Mouse (Mus musculus) urinary bladder, adult 18-20 months (tissue): ENCODE results near the gene Arl6.

Source experiments
- DNase-seq, 2 experiments: peaks; one replicate each; pipeline ENCODE4 v3.0.0; 2022; ENCODE audit warnings: low spot score in 2 of 2, mixed read lengths in 2 of 2

The Arl6 gene

GRCm38 (mm10) chr16:59639102-59639691 lies at the start of gene Arl6:
TSS of gene Arl6 (minus strand) at chr16:59639391.
- DNase-seq = peak; percentile 88 to 90

GRCm38 (mm10) chr16:59685135-59685534 lies 45.9 kb upstream of the Arl6 start:
- DNase-seq = no peak

- DNase-seq = peak; percentile 15 to 16
Measured at GRCm38 (mm10) chr16:59683434-59683833, 44.2 kb upstream of the Arl6 start.

GRCm38 (mm10) chr16:59682216-59682891 lies 43.2 kb upstream of the Arl6 start:
- no peak for DNase-seq

- DNase-seq = no peak
Measured at GRCm38 (mm10) chr16:59666938-59667337, 27.7 kb upstream of the Arl6 start.

- DNase-seq = no peak
Measured at GRCm38 (mm10) chr16:59643766-59644165, 4.6 kb upstream of the Arl6 start.

GRCm38 (mm10) chr16:59639985-59640384 lies 794 bp upstream of the Arl6 start:
- no peak for DNase-seq

- DNase-seq = no peak
Measured at GRCm38 (mm10) chr16:59634598-59634997, 4.6 kb downstream of the Arl6 start.

- DNase-seq = no peak
Measured at GRCm38 (mm10) chr16:59621554-59621953, 17.6 kb downstream of the Arl6 start.

- DNase-seq = no peak
Measured at GRCm38 (mm10) chr16:59617167-59617566, 22.0 kb downstream of the Arl6 start.

GRCm38 (mm10) chr16:59615675-59616074 lies 23.5 kb downstream of the Arl6 start:
- DNase-seq = no peak

GRCm38 (mm10) chr16:59610750-59611149 lies 28.4 kb downstream of the Arl6 start:
- DNase-seq = no peak

GRCm38 (mm10) chr16:59604078-59604781 lies 35.0 kb downstream of the Arl6 start:
- no peak for DNase-seq

GRCm38 (mm10) chr16:59600311-59601251 lies 38.6 kb downstream of the Arl6 start, which contains the start of gene Crybg3:
TSS of gene Crybg3 (minus strand) at chr16:59600979.
- DNase-seq = peak; percentile 78 to 83

GRCm38 (mm10) chr16:59599411-59600265 lies 39.6 kb downstream of the Arl6 start:
- DNase-seq = peak in 1 of 2 experiments; percentile 30

GRCm38 (mm10) chr16:59598997-59599396 lies 40.2 kb downstream of the Arl6 start:
- DNase-seq = no peak

- DNase-seq = no peak
Measured at GRCm38 (mm10) chr16:59597256-59597655, 41.9 kb downstream of the Arl6 start.

- no peak for DNase-seq
Measured at GRCm38 (mm10) chr16:59594714-59595113, 44.5 kb downstream of the Arl6 start.

- DNase-seq = no peak
Measured at GRCm38 (mm10) chr16:59590790-59591189, 48.4 kb downstream of the Arl6 start.

GRCm38 (mm10) chr16:59588351-59589025 lies 50.7 kb downstream of the Arl6 start:
- no peak for DNase-seq
